Mouse (Mus musculus): ENCODE data around the gene Scaper.

The Scaper gene

DNA sequence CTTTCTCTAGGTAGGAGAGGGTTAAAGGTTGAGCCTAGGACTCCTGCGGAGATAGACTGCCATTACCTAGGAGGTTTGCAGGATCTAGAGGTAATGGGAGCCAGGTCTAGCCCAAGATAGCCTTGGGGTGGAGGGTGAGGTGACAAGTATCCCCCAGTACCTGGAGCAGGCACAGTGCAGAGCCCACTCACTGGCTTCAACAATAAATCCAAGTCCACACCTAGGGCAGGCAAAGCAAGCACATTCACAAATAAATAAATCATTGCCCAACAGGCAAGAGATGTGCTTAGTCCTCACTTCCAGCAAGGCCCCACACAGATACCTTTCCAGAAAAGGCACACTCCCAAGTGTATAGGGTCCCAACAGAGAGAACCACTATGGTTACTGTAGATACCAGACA is 398.9 kb downstream of the Scaper start:
- no peak for DNase-seq

DNA sequence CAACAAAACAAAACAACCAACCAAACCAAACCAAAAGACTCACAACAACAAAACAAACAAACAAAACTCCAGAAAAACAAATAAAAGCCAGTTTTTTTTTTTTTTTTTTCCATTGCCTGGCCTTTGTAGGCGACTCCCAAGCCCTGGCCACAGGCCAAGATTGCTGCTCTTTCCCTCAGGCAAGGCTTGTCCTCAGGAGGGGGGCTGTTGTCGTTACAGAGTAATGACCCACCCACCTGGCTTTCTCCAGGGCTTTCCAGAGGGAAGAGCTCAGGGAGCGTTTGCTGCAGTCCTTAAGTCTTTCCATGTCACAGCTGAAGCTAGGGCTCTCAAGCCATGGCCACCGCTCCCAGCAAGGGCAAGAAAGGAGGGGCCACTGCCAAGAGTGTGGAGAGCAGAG is 399.5 kb downstream of the Scaper start, which contains the start of gene Isl2:
TSS of gene Isl2 (plus strand) at position 296 of the 400 bp plus-strand sequence.
- no peak for DNase-seq

DNA sequence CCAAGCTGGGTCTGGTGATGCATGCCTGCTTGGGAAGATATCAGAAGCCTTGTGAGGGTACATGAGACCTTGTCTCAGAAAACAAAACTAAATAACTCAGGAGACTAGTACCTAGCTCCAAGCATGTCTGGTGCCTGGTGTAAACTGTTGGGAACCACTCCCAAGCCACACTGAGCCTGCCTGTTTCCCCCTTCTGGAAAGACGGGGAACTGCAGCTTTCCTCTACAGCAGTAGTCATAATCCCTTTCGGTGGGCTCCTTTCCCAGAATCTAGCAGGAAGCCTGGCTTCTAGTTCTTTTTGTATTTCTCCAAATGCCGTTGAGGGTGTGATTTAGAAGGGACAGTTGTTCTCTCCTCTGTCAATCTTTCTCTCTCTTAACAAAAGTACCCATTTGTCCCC is 402.0 kb downstream of the Scaper start:
- DNase-seq: no peak

DNA sequence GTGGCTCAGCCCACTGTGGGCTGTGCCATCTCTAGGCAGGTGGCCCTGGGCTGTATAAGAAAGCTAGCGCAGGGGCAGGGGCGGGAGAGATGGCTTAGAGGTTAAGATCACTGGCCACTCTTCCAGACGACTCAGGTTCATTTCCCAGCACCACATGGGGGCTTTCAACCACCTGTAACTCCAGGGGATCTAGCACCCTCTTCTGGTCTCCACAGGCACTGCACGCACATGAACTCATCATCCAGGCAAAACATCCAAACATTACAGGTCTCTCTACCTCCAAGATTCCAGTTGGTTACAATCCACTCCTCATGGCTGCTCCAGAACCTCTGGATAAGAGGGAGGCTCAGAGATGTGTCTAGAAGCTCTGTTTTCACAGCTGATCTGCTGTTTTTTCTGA is 412.2 kb downstream of the Scaper start:
- no peak for DNase-seq

DNA sequence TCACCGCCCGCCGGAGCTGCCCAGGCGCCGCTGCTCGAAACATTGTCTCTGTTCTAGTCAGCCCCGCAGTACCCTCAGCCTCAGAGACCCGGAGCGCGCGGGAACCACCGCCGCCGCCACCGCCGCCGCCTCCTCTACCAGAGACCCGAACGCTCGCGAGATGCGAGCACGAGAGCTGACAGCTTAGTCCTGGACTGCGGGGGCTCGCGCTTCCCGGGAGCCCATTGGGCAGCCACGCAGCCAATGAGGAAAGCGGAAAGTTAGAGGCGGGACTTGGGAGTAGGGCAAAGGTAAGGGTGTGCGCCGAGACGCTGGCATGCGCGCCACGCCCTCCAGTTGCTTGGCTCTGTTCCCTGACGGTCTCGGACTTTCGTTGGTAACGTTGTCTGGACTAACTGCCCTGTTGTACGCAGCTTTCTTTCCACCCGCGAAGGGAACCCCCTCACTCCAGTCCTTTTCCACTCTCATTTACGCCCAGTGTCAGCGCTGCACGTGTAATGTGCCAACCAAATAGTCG is 425.8 kb downstream of the Scaper start, which contains the start of gene Etfa:
TSS of gene Etfa (minus strand) at position 217 of the 517 bp plus-strand sequence.
- DNase-seq: peak; percentile 96

DNA sequence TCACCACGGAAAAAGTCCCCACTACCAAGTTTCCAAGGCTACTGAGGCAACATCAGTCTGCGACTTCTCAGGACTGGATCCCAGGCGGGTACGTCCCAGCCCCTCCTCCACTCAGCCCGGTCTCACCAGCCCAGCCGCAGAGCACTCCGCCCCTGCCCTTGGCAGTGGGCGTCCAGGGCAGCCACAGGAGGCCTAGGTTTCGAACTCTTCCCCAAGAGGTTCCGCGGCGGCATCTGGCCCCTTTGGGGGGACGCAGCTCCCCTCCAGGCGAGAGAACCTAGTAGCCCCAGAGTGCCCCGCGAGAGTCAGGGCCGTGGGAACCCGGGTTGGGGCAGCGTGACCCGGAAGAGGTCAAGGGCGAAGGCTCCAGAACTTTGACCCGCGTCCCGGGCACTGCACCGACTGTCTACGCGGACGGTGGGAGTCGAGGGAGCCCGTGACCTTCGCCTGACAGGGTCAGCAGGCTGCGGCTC is 426.4 kb downstream of the Scaper start:
- DNase-seq: no peak

DNA sequence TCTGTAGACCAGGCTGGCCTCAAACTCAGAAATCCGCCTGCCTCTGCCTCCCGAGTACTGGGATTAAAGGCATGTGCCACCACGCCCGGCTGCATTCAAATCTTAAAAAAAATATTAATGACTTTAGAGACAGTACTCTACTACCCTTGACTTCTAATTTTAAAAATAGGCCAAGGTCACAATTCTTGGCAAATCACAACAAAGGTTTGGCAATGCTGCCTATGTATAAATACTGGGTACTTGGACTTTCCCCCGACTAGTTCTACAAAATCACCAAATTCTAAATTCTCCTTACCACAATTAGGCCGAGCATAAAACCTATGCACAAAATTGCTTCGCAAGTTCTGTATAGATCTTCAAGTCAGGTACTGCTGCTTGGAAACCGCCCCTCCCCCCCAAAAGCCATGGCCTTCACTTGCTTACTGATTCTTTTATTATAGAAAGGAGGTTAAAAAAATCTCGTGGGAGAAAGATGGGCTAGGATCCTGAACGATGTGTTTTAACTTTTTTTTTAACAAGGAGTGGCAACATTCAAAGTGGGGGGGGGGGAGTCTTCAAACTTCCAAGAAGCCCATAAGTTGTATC is 427.2 kb downstream of the Scaper start:
- DNase-seq: no peak

DNA sequence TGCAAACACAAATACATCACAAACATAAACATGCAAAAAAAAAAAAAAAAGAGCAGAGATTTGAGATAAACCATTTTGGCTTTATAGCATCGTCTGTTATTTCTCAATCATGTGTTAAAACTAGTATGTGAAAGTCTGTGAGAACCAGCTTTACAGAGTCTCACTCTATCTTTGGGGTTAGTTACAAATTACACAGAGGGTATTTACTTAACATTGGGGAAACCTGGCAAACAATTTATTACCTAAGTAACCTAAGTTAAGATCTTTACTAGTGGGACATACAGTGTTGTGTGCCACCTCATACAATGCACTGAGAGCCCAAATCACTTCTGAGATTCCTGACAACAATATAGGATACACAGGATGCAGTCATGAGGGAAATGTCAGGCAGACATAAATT is 428.2 kb downstream of the Scaper start:
- no peak for DNase-seq

DNA sequence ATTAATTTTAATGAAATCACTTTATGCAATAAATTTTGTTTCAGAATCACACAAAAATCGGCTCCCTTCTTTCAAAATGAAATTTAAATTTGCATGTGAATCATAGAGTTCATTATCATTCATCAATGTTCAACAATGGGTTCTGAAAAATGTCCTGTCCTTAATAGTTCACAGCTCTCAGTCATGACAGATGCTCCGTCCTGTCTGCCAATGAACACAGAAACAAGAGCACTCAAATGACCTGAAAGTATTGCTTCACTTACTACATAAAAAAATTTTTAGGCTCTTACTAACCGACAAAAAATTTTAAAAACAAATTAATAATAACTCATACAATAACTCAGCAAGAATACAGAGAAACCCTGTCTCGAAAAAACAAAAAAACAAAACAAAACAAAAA is 429.2 kb downstream of the Scaper start:
- no peak for DNase-seq

DNA sequence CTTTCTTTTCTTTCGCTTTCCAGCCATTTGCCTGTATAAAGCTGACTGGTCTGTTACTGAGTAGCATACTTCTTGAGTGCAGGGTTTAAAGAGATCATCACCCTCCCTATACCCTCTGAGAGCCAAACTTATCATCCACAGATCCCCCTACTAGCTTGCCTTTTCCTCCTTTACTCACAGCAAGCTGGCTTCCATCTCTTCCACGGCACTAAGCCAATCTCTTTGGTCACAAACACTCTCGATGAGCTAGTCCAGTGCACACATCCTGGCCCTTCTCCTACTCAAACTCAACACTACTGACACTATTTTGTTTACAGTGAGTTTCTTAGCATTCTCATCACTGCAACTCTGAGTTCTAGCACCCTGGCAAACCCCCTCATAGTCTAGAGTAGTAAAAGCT is 430.0 kb downstream of the Scaper start:
- DNase-seq: no peak

All from layer of hippocampus, adult 9-11 months (tissue).